ENCODE assay signal across 8 mouse cellular contexts in the genomic region with DNA sequence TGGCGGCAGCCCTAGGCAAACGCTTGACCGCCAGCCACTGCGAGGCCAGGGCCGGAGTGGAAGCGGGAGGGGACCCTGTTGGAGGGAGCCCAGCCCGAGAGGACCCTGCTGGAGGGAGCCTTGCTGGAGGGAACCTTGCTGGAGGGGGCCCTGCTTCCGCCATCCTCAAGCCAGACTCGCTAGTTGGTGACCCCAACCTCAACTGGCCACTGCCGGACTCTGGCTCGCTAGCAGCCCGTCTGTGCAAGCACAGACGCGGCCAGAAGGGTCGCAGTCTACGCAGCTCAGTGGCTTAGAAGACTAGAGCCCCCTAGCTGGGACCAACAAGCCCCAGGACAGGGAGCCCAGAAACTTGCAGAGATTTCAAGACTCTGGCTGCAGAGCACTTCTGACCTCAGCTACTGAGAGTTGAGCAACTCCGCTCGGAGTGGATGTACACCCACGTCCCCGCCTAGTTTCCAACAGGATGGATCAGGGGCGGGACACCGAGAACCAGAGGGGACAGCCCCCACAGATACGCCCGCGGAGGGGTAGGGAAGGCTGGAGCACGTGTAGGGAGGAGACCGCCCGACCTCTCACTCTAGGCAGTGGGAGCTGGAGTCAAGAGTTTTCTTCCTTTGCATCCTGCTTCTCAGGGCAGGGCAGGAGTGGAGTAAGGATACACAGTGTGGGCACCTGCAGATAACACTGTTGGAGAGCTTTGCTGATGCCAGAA. TPM values are rescaled to one million over a fixed set of nuclear protein-coding genes. Genes with fewer than 3 reads are reported as not detected.
A peak's percentile ranks its signal among the peaks of the same experiment; 100 is the strongest.
DNase-seq lines count a peak whose midpoint lies in the region; ATAC-seq and TF ChIP-seq lines count a peak whose summit lies in the region.

TSS of gene Mcf2 (minus strand) at position 346 of the 715 bp plus-strand sequence.

- no peak for ATAC-seq in heart, postnatal 0 days (ENCODE audit: insufficient read depth, low read depth)
- ATAC-seq in liver, postnatal 0 days: no peak
- no peak; the same call in 1 of the 2 replicates for ATAC-seq in stomach, embryonic 15.5 days (ENCODE audit: insufficient read depth, low FRiP score, low read depth)
- ATAC-seq in monocyte, adult 5-6 weeks (replicated peaks; ENCODE audit: insufficient number of reproducible peaks, low FRiP score, low TSS enrichment, poor library complexity, severe bottlenecking): no peak

- no peaks in the 10 kb centered on the region for H3K4me1 ChIP-seq in heart, postnatal 0 days (ENCODE audit: control insufficient read depth, insufficient read depth)
- H3K4me1 ChIP-seq in liver, postnatal 0 days (ENCODE audit: insufficient read depth): no peaks in the 10 kb centered on the region
- H3K4me1 ChIP-seq in stomach, embryonic 15.5 days: peaks cover 2% of the 10 kb centered on the region; the same call in 1 of the 2 replicates

- no peak for TF ChIP-seq EP300 in heart, postnatal 0 days (IDR thresholded peaks at IDR 0.05; ENCODE audit: low read depth)
- TF ChIP-seq EP300 in liver, postnatal 0 days (IDR thresholded peaks at IDR 0.05; ENCODE audit: low read depth): no peak

- H3K27me3 ChIP-seq in heart, postnatal 0 days (ENCODE audit: control insufficient read depth, insufficient read depth, low read length): 0 out of 2 replicates have a peak, but pooled peaks cover 5% of the 10 kb centered on the region
- peaks cover 11% of the 10 kb centered on the region for H3K27me3 ChIP-seq in liver, postnatal 0 days (ENCODE audit: insufficient read depth, low read length)
- no peaks in the 10 kb centered on the region for H3K27me3 ChIP-seq in stomach, embryonic 15.5 days (replicated peaks)

- peak within 1 kb of the TSS; percentile 70 for H3K4me2 ChIP-seq in heart, postnatal 0 days (ENCODE audit: low read depth, low read length)
- peak within 1 kb of the TSS; percentile 23; the same call in 1 of the 2 replicates for H3K4me2 ChIP-seq in liver, postnatal 0 days (ENCODE audit: low read depth, low read length)
- H3K4me2 ChIP-seq in stomach, embryonic 15.5 days: peak within 1 kb of the TSS; percentile 63

- H3K36me3 ChIP-seq in heart, postnatal 0 days (replicated peaks; ENCODE audit: control insufficient read depth, insufficient read depth, low read length): no peaks in the 10 kb centered on the region
- H3K36me3 ChIP-seq in liver, postnatal 0 days (replicated peaks; ENCODE audit: insufficient read depth, low read length): no peaks in the 10 kb centered on the region
- H3K36me3 ChIP-seq in stomach, embryonic 15.5 days: no peaks in the 10 kb centered on the region

- H3K9ac ChIP-seq in heart, postnatal 0 days (replicated peaks; ENCODE audit: low read depth, low read length): no peak within 1 kb of the TSS
- H3K9ac ChIP-seq in liver, postnatal 0 days (replicated peaks): no peak within 1 kb of the TSS
- H3K9ac ChIP-seq in stomach, embryonic 15.5 days: no peak within 1 kb of the TSS

- WGBS in heart, postnatal 0 days: 16% methylated on average over 28 of the region's 28 CpGs
- 14% methylated on average over 24 of the region's 28 CpGs for WGBS in liver, postnatal 0 days (ENCODE audit: insufficient replicate concordance)
- 15% methylated on average over 28 of the region's 28 CpGs for WGBS in stomach, embryonic 15.5 days

- no peaks in the 10 kb centered on the region for H3K9me3 ChIP-seq in heart, postnatal 0 days (replicated peaks; ENCODE audit: control insufficient read depth, low read length)
- H3K9me3 ChIP-seq in liver, postnatal 0 days (ENCODE audit: low read length): no peaks in the 10 kb centered on the region
- no peaks in the 10 kb centered on the region for H3K9me3 ChIP-seq in stomach, embryonic 15.5 days

- H3K27ac ChIP-seq in heart, postnatal 0 days (ENCODE audit: low read depth): no peak within 1 kb of the TSS
- H3K27ac ChIP-seq in liver, postnatal 0 days (ENCODE audit: low read depth): no peak within 1 kb of the TSS
- no peak within 1 kb of the TSS for H3K27ac ChIP-seq in stomach, embryonic 15.5 days

- intact Hi-C loops in left cerebral cortex, postnatal 4 days (cut with DNase I): no loop called here
- intact Hi-C loops in left cerebral cortex, postnatal 14 days (cut with DNase I): no loop called here
- intact Hi-C loops in left cerebral cortex, postnatal 25 days (cut with DNase I): no loop called here

- H3K4me3 ChIP-seq in heart, postnatal 0 days (ENCODE audit: low read depth, low read length): peak within 1 kb of the TSS; percentile 40
- H3K4me3 ChIP-seq in liver, postnatal 0 days (ENCODE audit: low read depth, low read length): no peak within 1 kb of the TSS
- H3K4me3 ChIP-seq in stomach, embryonic 15.5 days (replicated peaks): peak within 1 kb of the TSS; percentile 28

- DNase-seq in left cerebral cortex, postnatal 4 days: peak; percentile 15
- DNase-seq in left cerebral cortex, postnatal 14 days (ENCODE audit: low spot score in 2 of 2): no peak
- DNase-seq in embryo, embryonic 11 days: peak; percentile 62
- DNase-seq in heart, postnatal 0 days (ENCODE audit: low spot score): no peak
- DNase-seq in liver, postnatal 0 days: no peak
- DNase-seq in left cerebral cortex, postnatal 25 days (ENCODE audit: low spot score in 2 of 2): no peak

- no peak for TF ChIP-seq CTCF in heart, postnatal 0 days (IDR thresholded peaks at IDR 0.05; ENCODE audit: low read depth)
- TF ChIP-seq CTCF in liver, postnatal 0 days (IDR thresholded peaks at IDR 0.05; ENCODE audit: low read depth): no peak

RNA-seq across cellular contexts. Expression of gene Mcf2, which starts in this region (rescaled TPM):
- 1 to 10 TPM; 3.4 to 3.7 TPM for total RNA-seq in left cerebral cortex, postnatal 4 days (2021)
- total RNA-seq in left cerebral cortex, postnatal 14 days (2021): 1 to 10 TPM; 3.5 to 3.8 TPM
- total RNA-seq in heart, postnatal 0 days (2014; rRNA removed; ENCODE audit: low replicate concordance): not detected in 2 replicates
- 0.03 and 0.05 TPM in 2 replicates for polyA plus RNA-seq in heart, postnatal 0 days (2015; fragmentation: Nextera tagmentation; extraction: Ambion mirVana)
- not detected in 2 replicates for polyA plus RNA-seq in liver, postnatal 0 days (2015; fragmentation: Nextera tagmentation; extraction: Ambion mirVana)
- 0.19 and 0.31 TPM in 2 replicates for polyA plus RNA-seq in stomach, embryonic 15.5 days (2015; fragmentation: Nextera tagmentation; extraction: Ambion mirVana)
- total RNA-seq in monocyte, adult 5-6 weeks (2017): not detected in 3 replicates
- total RNA-seq in left cerebral cortex, postnatal 25 days (2021): 1 to 10 TPM; 3.5 to 4.9 TPM

Comparison
In these comparisons a context has a peak if more than half of its experiments do, and no peak if none do; other contexts are left out.
1. DNase-seq: peak in left cerebral cortex, postnatal 4 days (single experiment) and embryo, embryonic 11 days (single experiment); none in left cerebral cortex, postnatal 14 days (0 of 2), heart, postnatal 0 days (single experiment), liver, postnatal 0 days (single experiment) and left cerebral cortex, postnatal 25 days (0 of 2).
2. Peak in every context shown above with its lines, with median percentiles within 50 percentile points of each other: H3K4me2 ChIP-seq.